Mouse (Mus musculus) gastrocnemius, postnatal 10 days (tissue): Measurements from ENCODE around the gene Slc2a4. TPM values are rescaled to one million over a fixed set of nuclear protein-coding genes. Genes with fewer than 3 reads are reported as not detected.

Source experiments
- DNase-seq: peaks from one replicate; pipeline ENCODE4 v3.0.0; 2021; ENCODE audit warnings: mixed read lengths
- microRNA-seq, 2 experiments: library from miRNA; unstranded; fragments of <30 nt; microRNA quantifications; one replicate each; pipeline ENCODE4 v1.2.0; 2021
- total RNA-seq, 2 experiments: library from RNA; stranded (reverse); gene quantifications; 2 replicates each; pipeline ENCODE4 v1.2.3; 2021

Slc2a4 gene
- total RNA-seq, 2 experiments from 2014 or later: 128 to 165 TPM

GRCm38 (mm10) chr11:69900471-69901405 is 47.2 kb downstream of the Slc2a4 start, which contains the start of the genes 2810408A11Rik and Neurl4:
TSS of gene 2810408A11Rik (minus strand) at chr11:69900987.
TSS of gene Neurl4 (plus strand) at chr11:69901072.
- peak; percentile 74 for DNase-seq

GRCm38 (mm10) chr11:69899870-69900269 is 48.1 kb downstream of the Slc2a4 start:
- DNase-seq: no peak

- DNase-seq: no peak
Observed at GRCm38 (mm10) chr11:69895291-69895690, 52.7 kb downstream of the Slc2a4 start, which contains the start of gene Acap1. TSS of gene Acap1 (minus strand) at chr11:69895539.

GRCm38 (mm10) chr11:69894671-69895070 is 53.3 kb downstream of the Slc2a4 start:
- DNase-seq: no peak

Small RNA genes within 50 kb of the gene (microRNA-seq; reads per million reads assigned to microRNA genes)
- gene Gm44349: 0 reads per million in 2 experiments

Other genes starting within 250 kb of the Slc2a4 start
- gene Polr2a, start 189.6 kb downstream of the Slc2a4 start, total RNA-seq: 10 to 100 TPM; 45.9 to 49.4 TPM
- gene Slc35g3, start 186.2 kb downstream of the Slc2a4 start, total RNA-seq: not detected
- 10 to 100 TPM; 21.0 to 29.3 TPM for gene Zbtb4, start 182.3 kb downstream of the Slc2a4 start, total RNA-seq
- gene Chrnb1, start 152.2 kb downstream of the Slc2a4 start, total RNA-seq: 100 to 1,000 TPM; 105 to 124 TPM
- 10 to 100 TPM; 10.5 to 12.2 TPM for gene Fgf11, start 146.3 kb downstream of the Slc2a4 start, total RNA-seq
- not detected for gene Tmem102, start 142.6 kb downstream of the Slc2a4 start, total RNA-seq
- gene Gm39566, start 132.9 kb downstream of the Slc2a4 start, total RNA-seq: not detected
- not detected for gene Spem2, start 129.7 kb downstream of the Slc2a4 start, total RNA-seq
- gene Spem1, start 126.0 kb downstream of the Slc2a4 start, total RNA-seq: not detected
- 10 to 100 TPM; 10.3 to 15.9 TPM for gene Nlgn2, start 110.4 kb downstream of the Slc2a4 start, total RNA-seq
- 100 to 1,000 TPM; 121 to 122 TPM for gene Tmem256, start 109.7 kb downstream of the Slc2a4 start, total RNA-seq
- 10 to 100 TPM; 25.4 to 27.9 TPM for gene Plscr3, start 101.8 kb downstream of the Slc2a4 start, total RNA-seq
- under 1 TPM; 0.11 to 0.31 TPM for gene Tnk1, start 89.5 kb downstream of the Slc2a4 start, total RNA-seq
- not detected for gene Tmem95, start 70.2 kb downstream of the Slc2a4 start, total RNA-seq
- 1 to 10 TPM; 2.3 to 3.7 TPM for gene Kctd11, start 66.8 kb downstream of the Slc2a4 start, total RNA-seq
- 1 to 10 TPM in 1 of 2 experiments, under 1 TPM in 1; 0.42 to 1.0 TPM for gene Acap1, start 52.6 kb downstream of the Slc2a4 start, total RNA-seq
- gene 2810408A11Rik, start 47.2 kb downstream of the Slc2a4 start, total RNA-seq: 1 to 10 TPM; 1.8 to 2.4 TPM
- gene Neurl4, start 47.1 kb downstream of the Slc2a4 start, total RNA-seq: 10 to 100 TPM; 31.2 to 31.8 TPM
- gene Gps2, start 34.3 kb downstream of the Slc2a4 start, total RNA-seq: 10 to 100 TPM; 29.0 to 31.3 TPM
- 100 to 1,000 TPM; 600 to 663 TPM for gene Eif5a, start 26.2 kb downstream of the Slc2a4 start, total RNA-seq
- gene Ybx2, start 12.4 kb downstream of the Slc2a4 start, total RNA-seq: 1 to 10 TPM; 2.7 to 4.1 TPM
- under 1 TPM in 1 of 2 experiments, not detected in 1; 0.38 TPM for gene Cldn7, start 16.6 kb upstream of the Slc2a4 start, total RNA-seq
- gene Ctdnep1, start 33.0 kb upstream of the Slc2a4 start, total RNA-seq: 100 to 1,000 TPM; 237 to 249 TPM
- gene Elp5, start 34.3 kb upstream of the Slc2a4 start, total RNA-seq: 10 to 100 TPM; 46.9 to 53.2 TPM
- gene Gabarap, start 43.0 kb upstream of the Slc2a4 start, total RNA-seq: 100 to 1,000 TPM; 195 to 228 TPM
- 10 to 100 TPM; 22.2 to 28.9 TPM for gene Phf23, start 47.6 kb upstream of the Slc2a4 start, total RNA-seq
- gene Dvl2, start 52.4 kb upstream of the Slc2a4 start, total RNA-seq: 10 to 100 TPM in 1 of 2 experiments, 1 to 10 TPM in 1; 8.2 to 14.7 TPM
- gene Acadvl, start 67.2 kb upstream of the Slc2a4 start, total RNA-seq: 100 to 1,000 TPM; 217 to 254 TPM
- gene Dlg4, start 68.8 kb upstream of the Slc2a4 start, total RNA-seq: 10 to 100 TPM; 16.5 to 28.7 TPM
- under 1 TPM in 1 of 2 experiments, not detected in 1; 0.29 TPM for gene Asgr1, start 105.9 kb upstream of the Slc2a4 start, total RNA-seq
- under 1 TPM in 1 of 2 experiments, not detected in 1; 0.32 TPM for gene Asgr2, start 144.5 kb upstream of the Slc2a4 start, total RNA-seq
- 1 to 10 TPM; 3.2 to 4.0 TPM for gene Mgl2, start 182.1 kb upstream of the Slc2a4 start, total RNA-seq
- 1 to 10 TPM; 5.1 to 5.8 TPM for gene Clec10a, start 208.0 kb upstream of the Slc2a4 start, total RNA-seq